Mouse (Mus musculus) CH12F3 (cell line): ENCODE measurements around the gene Comp.

ENCODE experiments used
- in situ Hi-C: fragments of 300-500 bp; cut with MboI; formaldehyde crosslinking; loops from 2 replicates; pipeline ENCODE4 v1.14.3; 2020; ENCODE audit warnings: low sequenced_read_pairs

Gene Comp

DNA sequence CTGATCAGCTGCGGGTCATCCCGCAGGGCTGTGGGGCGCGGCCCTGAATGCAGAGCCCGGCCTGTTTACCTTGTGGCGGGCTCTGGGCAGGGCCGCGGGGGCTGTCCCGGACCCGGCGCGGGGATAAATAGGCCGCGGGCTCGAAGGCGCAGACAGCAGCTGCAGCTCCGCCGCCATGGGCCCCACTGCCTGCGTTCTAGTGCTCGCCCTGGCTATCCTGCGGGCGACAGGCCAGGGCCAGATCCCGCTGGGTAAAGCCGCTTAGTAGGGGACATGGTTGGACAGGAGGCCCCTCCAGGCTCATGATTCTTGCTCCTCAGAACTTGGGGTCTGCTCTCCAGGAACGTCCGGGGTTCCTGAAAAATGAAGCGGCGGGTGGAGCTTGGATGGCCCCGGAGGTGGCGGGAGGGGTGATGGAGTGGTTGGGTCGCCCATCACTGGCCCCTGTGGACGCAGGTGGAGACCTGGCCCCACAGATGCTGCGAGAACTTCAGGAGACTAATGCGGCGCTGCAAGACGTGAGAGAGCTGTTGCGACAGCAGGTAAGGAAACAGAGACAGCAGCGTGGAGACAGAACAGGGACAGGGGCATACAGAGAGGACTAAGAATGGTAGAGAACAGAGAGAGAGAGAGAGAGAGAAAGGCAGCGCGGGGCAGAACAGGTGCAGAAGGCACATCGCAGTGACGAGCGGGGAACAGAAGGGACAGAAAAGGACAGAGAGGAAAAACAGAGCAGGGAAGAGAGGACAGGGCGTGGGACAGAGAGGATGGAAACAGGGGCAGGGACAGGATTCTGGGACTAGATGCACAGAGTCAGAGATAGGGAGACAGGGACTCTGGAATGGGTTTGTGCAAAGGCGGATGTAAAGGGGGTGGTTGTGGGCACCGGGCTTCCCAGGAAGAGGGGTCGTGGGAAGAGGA is at the start of gene Comp:
Gene Comp (plus strand): TSS at position 162 of the 921 bp plus-strand sequence.
- in situ Hi-C loops = no loop called here

GRCm38 (mm10) chr8:70323716-70324115 is 49.6 kb upstream of the Comp start:
- in situ Hi-C loops = no loop called here

DNA sequence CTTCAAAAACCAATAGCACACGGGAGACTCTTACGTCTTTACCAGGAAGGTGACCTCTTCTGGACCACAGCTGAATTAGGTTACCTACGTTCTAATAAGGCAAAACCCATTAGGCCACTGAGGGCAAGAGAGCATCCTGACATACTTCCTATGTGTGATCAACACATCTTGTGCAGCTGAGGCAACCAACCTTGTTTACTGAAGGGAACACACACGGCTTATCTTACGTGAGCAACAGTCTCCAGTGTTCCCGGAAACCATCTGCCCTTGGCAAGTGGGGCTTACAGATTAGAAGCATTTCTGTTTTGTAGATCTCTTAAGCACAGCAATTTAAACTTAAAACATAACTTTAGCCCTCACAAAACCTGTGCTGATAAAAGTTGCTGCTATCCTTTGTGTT is 45.8 kb upstream of the Comp start:
- in situ Hi-C loops = no loop called here

DNA sequence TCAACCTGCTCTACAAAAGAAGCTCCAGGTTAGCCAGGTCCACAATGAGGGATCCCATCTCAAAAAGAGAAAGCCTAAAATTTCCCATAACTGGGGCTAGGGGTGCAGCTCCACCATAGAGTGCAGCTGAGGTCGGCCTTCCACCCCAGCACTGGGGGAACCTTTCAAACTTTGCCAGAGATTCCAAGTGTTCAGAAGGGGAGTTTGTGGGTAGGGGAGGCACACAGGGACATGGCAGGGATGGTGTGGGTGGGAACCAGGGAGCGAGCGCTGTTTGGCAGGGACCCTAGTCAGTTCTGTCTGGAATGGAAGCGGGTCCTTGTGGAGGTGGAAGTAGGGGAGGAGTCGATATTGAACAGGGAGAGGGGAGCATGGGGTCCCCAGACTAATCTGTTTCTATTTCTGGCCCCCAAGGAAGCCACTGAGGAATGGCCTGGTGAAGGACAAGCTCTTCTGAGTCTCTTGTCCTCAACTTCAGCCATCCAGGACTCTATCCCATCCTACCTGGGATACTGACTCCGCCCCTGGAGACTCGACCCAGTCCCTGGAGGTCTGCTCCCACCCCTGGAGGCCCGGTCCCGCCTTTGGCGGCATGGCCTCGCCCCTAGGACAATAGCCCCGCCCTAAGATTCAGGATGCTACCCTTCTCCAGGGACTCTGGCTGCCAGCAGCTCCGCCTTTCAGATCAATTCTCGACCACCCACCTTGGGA is 44.1 kb upstream of the Comp start, which contains the start of gene Gdf1:
Gene Gdf1 (plus strand): TSS at position 694 of the 711 bp plus-strand sequence.
- in situ Hi-C loops = no loop called here

- in situ Hi-C loops = no loop called here
Observed at GRCm38 (mm10) chr8:70329835-70330740, 43.3 kb upstream of the Comp start.

GRCm38 (mm10) chr8:70330741-70331364 is 42.5 kb upstream of the Comp start:
- in situ Hi-C loops = no loop called here

DNA sequence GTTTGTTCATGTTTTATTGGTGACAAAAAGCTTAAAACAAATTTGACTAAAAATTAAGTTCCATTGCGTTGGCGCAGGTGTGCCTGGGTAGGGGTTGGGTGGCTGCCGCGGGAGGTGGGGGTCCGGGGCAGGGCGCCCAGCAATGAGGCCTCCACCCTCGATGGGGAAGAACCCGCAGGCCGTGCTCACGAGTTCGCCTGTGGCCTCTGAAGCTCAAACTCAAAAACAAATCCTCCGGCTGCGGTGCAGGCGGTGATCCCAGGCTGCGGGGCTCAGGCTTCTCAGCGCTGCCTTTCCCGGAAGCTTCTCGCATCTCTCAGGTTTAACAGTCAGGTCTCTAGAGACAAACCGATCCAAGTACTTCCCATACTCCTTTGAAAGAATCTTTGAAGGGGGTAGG is 41.8 kb upstream of the Comp start:
- in situ Hi-C loops = no loop called here

DNA sequence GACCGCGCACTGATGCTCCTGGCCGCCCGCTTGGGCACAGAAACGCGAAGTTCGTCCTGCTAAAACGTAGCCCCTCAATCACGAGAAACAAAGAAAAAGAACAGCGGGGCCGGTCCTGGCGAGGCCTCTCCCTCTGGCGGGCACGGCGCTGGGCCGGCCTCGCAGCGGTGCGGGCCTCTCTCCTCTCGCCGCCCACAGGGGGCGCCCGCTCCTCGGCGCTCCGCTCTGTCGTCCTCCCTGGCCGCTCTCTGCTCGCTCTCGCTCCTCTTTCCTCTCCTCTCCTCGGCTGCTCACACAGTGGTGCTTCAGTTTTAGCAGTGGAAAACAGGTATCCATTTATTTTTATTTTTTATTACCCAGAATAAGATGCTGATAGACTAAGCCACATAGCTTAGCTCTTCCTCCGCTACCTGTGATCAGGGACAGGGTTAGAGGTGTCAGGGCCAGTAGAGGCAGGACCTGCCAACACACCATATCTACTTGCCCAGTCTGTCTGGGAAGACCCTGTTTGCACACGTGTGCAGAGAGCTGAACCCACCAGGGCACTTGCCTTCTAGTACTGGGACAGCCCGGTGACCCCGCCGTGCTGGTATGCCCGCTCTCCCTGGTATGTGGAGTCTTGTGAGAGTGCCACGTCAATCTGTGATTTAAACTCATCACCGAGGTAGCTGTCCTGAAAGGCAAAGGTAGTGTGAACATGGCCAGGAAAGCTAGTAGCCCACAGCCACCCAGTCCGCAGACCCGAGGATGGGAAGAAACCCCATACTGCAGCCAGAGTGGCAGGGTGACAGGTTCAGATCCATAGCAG is 41.1 kb upstream of the Comp start:
- in situ Hi-C loops = no loop called here

- in situ Hi-C loops = no loop called here
Observed at GRCm38 (mm10) chr8:70332878-70333202, 40.5 kb upstream of the Comp start.

GRCm38 (mm10) chr8:70338931-70339330 is 34.4 kb upstream of the Comp start:
- in situ Hi-C loops = no loop called here

DNA sequence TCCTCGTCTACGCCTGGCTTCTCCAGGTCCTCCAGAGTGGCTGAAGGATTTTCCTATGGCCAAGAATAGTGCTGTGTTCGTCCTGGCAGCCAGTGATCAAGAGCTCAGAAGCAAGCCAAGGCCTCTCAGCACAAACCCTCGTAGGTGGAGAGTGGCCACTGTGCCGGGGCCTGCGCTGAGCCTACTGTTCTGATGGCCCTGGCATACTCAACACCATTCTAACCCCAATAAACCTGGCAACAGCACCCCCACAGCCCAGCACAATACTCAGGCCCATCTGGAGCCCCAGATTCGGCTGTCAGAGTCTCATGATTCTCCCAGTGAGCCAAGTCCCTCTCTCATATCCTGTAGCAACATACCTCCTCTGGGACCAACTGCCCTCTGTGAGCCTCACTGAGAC is 32.7 kb upstream of the Comp start:
- in situ Hi-C loops = no loop called here

GRCm38 (mm10) chr8:70342007-70342406 is 31.4 kb upstream of the Comp start:
- in situ Hi-C loops = no loop called here

DNA sequence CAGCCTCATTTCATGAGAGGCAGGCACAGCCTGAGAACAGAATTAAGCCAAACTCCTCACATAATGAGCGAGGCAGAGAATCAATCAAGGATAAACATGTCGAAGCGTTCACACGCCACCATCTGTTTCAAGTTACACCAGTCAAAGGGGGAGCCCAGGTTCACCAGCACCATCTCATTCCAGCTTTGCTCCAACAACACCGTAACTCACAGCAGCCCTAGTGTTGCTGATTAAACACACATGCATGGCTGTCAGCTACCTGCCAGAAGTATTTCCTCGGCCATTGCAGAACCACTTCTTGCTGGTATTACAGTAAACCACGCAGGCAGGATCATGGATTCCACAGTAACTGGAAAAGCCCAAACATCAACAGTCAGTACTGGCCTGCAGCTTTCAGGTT is 30.3 kb upstream of the Comp start:
- in situ Hi-C loops = no loop called here

- in situ Hi-C loops = no loop called here
Observed at GRCm38 (mm10) chr8:70343696-70344095, 29.7 kb upstream of the Comp start.

GRCm38 (mm10) chr8:70344279-70344678 is 29.1 kb upstream of the Comp start:
- in situ Hi-C loops = no loop called here

DNA sequence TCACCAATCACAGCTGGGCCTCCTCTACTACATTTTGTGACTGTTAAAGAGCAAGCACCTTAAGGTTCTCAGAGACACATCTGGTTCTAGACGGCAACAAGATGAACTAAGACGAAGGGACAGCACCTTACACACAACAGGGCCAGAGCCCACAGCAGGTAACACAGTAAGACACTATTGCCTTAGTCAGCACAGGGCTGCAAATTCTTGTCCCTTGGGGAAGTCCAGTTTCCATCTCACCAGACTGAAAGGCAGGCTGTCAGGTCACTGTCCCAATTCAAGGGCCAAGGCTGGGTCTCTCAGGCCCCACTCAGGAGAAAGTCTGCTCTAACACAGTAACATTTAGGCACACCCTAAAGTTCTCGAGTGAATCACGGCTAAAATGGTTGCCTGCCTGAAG is 25.9 kb upstream of the Comp start:
- in situ Hi-C loops = no loop called here

DNA sequence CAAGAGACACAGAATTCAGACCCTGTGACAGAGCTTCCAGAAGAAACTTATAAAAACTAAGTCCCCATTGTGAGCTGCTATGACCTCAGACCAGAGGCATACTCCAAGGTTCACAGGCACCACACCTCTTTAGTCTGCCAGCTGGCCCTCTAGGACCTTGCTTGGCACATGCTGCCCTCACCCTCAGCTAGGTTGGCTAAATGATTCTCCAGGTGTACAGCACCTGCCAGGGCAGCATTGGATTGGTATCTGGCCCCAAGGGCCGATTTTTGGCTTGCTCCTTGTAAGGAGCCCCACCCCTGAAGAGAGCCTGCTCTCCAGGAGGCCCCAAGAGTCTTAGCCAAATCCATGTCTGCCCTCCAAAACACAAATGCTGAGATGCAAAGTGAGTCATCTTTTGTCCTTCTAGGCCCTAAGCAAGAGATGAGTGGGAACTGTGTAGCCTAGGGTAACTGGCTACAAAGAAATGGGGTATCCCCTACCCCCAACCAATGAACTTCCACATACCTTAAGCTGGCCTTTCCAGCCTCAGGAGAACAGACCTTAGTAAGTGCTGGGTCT is 25.4 kb upstream of the Comp start:
- in situ Hi-C loops = no loop called here

DNA sequence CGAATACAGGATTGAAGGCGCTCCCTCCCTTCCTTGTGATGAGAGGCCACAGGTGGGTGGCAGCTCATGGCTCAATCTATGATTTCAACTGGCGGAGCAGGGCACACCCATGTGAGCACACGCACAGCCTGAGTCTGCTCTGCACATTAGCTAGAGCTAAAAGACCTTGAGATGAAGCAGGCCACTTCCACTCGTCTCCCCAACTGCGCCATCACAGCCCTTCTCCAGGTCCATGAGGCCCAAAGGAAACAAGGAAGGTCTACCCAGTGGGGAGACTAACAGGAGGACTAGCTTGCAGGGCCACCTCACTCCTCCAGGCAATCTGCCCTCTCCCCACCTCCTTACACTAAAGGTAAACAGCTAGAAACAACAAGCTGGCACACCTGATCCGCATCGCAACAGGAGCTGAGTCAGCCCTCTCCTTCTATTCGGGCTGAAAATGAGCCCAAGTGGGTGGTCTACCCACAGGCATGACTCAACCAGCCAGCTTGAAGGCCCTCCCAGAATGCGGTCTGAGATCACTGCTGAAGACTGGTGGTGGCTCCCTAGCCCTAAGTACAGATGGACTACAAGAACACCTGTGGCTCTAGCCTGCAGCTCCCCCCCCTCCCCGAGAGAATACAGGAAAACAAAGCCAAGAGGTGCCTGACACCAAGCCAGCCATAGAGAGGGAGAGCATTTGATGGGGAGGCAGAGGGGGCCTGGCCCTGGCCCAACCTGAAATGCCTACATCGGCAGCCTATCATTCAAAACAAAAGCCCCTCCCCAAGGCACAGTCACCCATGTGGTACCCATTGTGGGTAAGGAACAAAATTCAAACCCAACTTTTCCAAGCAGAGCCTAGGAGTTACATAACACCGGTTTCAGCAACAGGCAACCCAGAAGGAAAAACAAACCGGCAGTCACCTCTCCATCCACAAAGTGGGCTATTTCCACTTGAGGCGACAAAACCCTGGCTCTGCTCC is 22.0 kb upstream of the Comp start:
- in situ Hi-C loops = no loop called here
